Comparison of ENCODE assay signal across 10 mouse cellular contexts in the genomic region with DNA sequence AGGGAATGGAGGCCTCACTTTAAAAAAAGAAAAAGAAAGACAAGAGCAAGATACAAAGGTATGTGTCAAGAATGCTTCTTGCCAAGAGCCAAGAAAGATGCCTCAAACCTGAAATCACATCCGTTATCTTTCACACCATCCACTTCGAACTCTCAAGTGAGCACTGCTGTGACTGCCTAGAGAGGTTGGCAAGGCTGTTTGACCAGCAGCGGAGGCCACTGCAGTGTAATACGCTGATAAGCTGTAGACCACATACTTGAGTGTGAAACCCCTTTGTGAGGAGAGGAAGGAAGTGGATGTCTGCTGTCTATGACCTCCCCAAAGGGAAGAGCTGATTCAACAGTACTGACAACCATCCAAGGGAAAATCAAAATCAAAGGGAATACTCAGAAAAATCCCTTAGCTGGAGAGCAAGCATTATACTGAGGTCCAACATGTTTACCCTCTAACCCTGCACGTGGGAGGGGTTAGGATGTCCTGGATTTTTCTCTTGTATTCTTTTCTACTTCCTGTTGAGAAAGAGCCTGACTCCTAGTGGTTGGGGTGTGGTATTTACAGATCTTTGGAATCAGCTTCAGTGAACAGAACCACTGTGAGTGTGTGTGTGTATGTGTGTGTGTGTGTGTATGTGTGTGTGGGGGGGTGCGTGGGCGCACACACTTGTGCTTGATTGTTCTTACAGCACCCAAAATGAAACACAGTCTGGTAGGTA.
DNase-seq lines count a peak whose midpoint lies in the region; ATAC-seq and TF ChIP-seq lines count a peak whose summit lies in the region.
"Had no signal": no experiment of that assay in that cellular context is flagged by ENCODE, and none has a peak within 500 bp of the region (broad histone marks: within the 10 kb centered on the region; RNA-seq: fewer than 3 reads in every experiment).

No protein-coding gene starts in this region.

- no peak for DNase-seq in forebrain, embryonic 11.5 days (ENCODE audit: low spot score)
- DNase-seq in lung, adult 2 months = no peak
- no peak for DNase-seq in lung, postnatal 14 days
- peak; percentile 34 for DNase-seq in embryo, embryonic 10.5 days (ENCODE audit: low spot score)
- DNase-seq in natural killer cell, adult 2 months (ENCODE audit: low spot score in 2 of 2) = peak; percentile 59 to 74
- no peak for DNase-seq in layer of hippocampus, postnatal 14 days (ENCODE audit: low spot score in 2 of 2)
- DNase-seq in forebrain, embryonic 14.5 days (ENCODE audit: low spot score) = no peak
- DNase-seq: cerebellum, postnatal 36 days; kidney, adult 11 months had no signal

- no peak overlapping the region for H3K4me3 ChIP-seq in forebrain, embryonic 11.5 days (ENCODE audit: low read depth, low read length)
- H3K4me3 ChIP-seq in forebrain, embryonic 15.5 days = no peak overlapping the region
- H3K4me3 ChIP-seq in lung, adult 2 months (replicated peaks; ENCODE audit: extremely low read depth, low read depth, low read length) = no peak overlapping the region
- H3K4me3 ChIP-seq in forebrain, embryonic 14.5 days (ENCODE audit: low read depth, low read length) = no peak overlapping the region

- H3K4me2 ChIP-seq in forebrain, embryonic 11.5 days (ENCODE audit: low read depth, low read length, severe bottlenecking) = no peak overlapping the region
- H3K4me2 ChIP-seq in forebrain, embryonic 15.5 days (replicated peaks) = no peak overlapping the region
- H3K4me2 ChIP-seq in forebrain, embryonic 14.5 days (ENCODE audit: low read length) = no peak overlapping the region

- no peak overlapping the region for H3K9ac ChIP-seq in forebrain, embryonic 11.5 days (ENCODE audit: low read length)
- H3K9ac ChIP-seq in forebrain, embryonic 15.5 days (replicated peaks) = no peak overlapping the region
- no peak overlapping the region for H3K9ac ChIP-seq in forebrain, embryonic 14.5 days (ENCODE audit: low read length)

- TF ChIP-seq CTCF in lung, adult 2 months (IDR thresholded peaks at IDR 0.05; ENCODE audit: insufficient read depth, low read length) = 0 out of 2 replicates have a peak, but pooled peaks have one; percentile 5

- H3K9me3 ChIP-seq in forebrain, embryonic 11.5 days (ENCODE audit: control insufficient read depth, low read length) = no peaks in the 10 kb centered on the region
- H3K9me3 ChIP-seq in forebrain, embryonic 15.5 days = no peaks in the 10 kb centered on the region
- H3K9me3 ChIP-seq in forebrain, embryonic 14.5 days (replicated peaks; ENCODE audit: control insufficient read depth, low read length) = no peaks in the 10 kb centered on the region

- ATAC-seq in forebrain, embryonic 11.5 days (replicated peaks; ENCODE audit: low FRiP score) = peak; percentile 47; the same call in 1 of the 2 replicates
- ATAC-seq in forebrain, embryonic 15.5 days (replicated peaks) = no peak
- no peak for ATAC-seq in forebrain, embryonic 14.5 days

- 83% methylated on average over 7 of the region's 7 CpGs for WGBS in forebrain, embryonic 11.5 days
- 87% methylated on average over 7 of the region's 7 CpGs for WGBS in forebrain, embryonic 15.5 days
- 26% methylated on average over 7 of the region's 7 CpGs for WGBS in lung, adult 2 months
- 88% methylated on average over 7 of the region's 7 CpGs for WGBS in forebrain, embryonic 14.5 days

- H3K36me3 ChIP-seq in forebrain, embryonic 11.5 days (ENCODE audit: control insufficient read depth, insufficient read depth, low read length) = no peaks in the 10 kb centered on the region
- no peaks in the 10 kb centered on the region for H3K36me3 ChIP-seq in forebrain, embryonic 15.5 days
- no peaks in the 10 kb centered on the region for H3K36me3 ChIP-seq in forebrain, embryonic 14.5 days (ENCODE audit: control insufficient read depth, insufficient read depth, low read length)

- no peak for TF ChIP-seq POLR2A in lung, adult 2 months (IDR thresholded peaks at IDR 0.05; ENCODE audit: borderline replicate concordance, extremely low read depth, low read depth, low read length)

- H3K4me1 ChIP-seq in forebrain, embryonic 11.5 days (replicated peaks; ENCODE audit: control insufficient read depth, insufficient read depth, low read length) = no peaks in the 10 kb centered on the region; the same call in 1 of the 2 replicates
- H3K4me1 ChIP-seq in forebrain, embryonic 15.5 days = peaks cover 33% of the 10 kb centered on the region
- H3K4me1 ChIP-seq in lung, adult 2 months (ENCODE audit: control insufficient read depth, insufficient read depth, low read length) = peaks cover 15% of the 10 kb centered on the region
- peaks cover 14% of the 10 kb centered on the region for H3K4me1 ChIP-seq in forebrain, embryonic 14.5 days (ENCODE audit: control insufficient read depth, insufficient read depth, low read length)

- no peaks in the 10 kb centered on the region for H3K27me3 ChIP-seq in forebrain, embryonic 11.5 days (ENCODE audit: control insufficient read depth, insufficient read depth, low read length)
- no peaks in the 10 kb centered on the region for H3K27me3 ChIP-seq in forebrain, embryonic 15.5 days
- no peaks in the 10 kb centered on the region for H3K27me3 ChIP-seq in forebrain, embryonic 14.5 days (replicated peaks; ENCODE audit: control insufficient read depth, insufficient read depth, low read length)

- no peak overlapping the region for H3K27ac ChIP-seq in forebrain, embryonic 11.5 days (ENCODE audit: low read depth, low read length)
- H3K27ac ChIP-seq in forebrain, embryonic 15.5 days (replicated peaks) = no peak overlapping the region
- H3K27ac ChIP-seq in forebrain, embryonic 14.5 days (ENCODE audit: low read depth, low read length) = no peak overlapping the region

Comparison
In these comparisons a context has a peak if more than half of its experiments do, and no peak if none do; other contexts are left out.
1. DNase-seq: peak in embryo, embryonic 10.5 days (single experiment) and natural killer cell, adult 2 months (2 of 2); none in forebrain, embryonic 11.5 days (single experiment), lung, adult 2 months (single experiment), lung, postnatal 14 days (single experiment), layer of hippocampus, postnatal 14 days (0 of 2) and forebrain, embryonic 14.5 days (single experiment).